Comparison of ENCODE assay signal across 24 mouse cellular contexts in genomic region chr6:51372357-51372756, GRCm38 (mm10).
DNase-seq lines count a peak whose midpoint lies in the region; ATAC-seq and TF ChIP-seq lines count a peak whose summit lies in the region.
"Had no signal": no experiment of that assay in that cellular context is flagged by ENCODE, and none has a peak within 500 bp of the region (broad histone marks: within the 10 kb centered on the region; RNA-seq: fewer than 3 reads in every experiment).

No protein-coding gene starts in this region.

- no peak overlapping the region for H3K4me3 ChIP-seq in lung, postnatal 0 days (ENCODE audit: low read depth, low read length)
- H3K4me3 ChIP-seq in hindbrain, embryonic 16.5 days (ENCODE audit: low read length): no peak overlapping the region
- no peak overlapping the region for H3K4me3 ChIP-seq in intestine, embryonic 16.5 days (ENCODE audit: low read length)
- H3K4me3 ChIP-seq in neural tube, embryonic 15.5 days (replicated peaks): no peak overlapping the region
- H3K4me3 ChIP-seq: embryonic facial prominence, embryonic 12.5 days; erythroblast, embryonic 14.5 days; heart, embryonic 13.5 days; layer of hippocampus, adult 2 months; midbrain, embryonic 12.5 days had no signal

- TF ChIP-seq EP300 in lung, postnatal 0 days (IDR thresholded peaks at IDR 0.05): no peak

- no peak for DNase-seq in lung, postnatal 0 days (ENCODE audit: low spot score)
- no peak for DNase-seq in lung, adult 18-20 months
- no peak for DNase-seq in frontal cortex, postnatal 25 days (ENCODE audit: low spot score in 2 of 2)
- no peak for DNase-seq in kidney, postnatal 25 days
- DNase-seq: adrenal gland, postnatal 14 days; cerebellum, adult 11 months; cerebellum, postnatal 10 days; heart, adult 11 months; heart, postnatal 36 days; kidney, adult 11 months; layer of hippocampus, postnatal 36 days; left cerebral cortex, postnatal 4 days; right cerebral cortex, adult 18-20 months had no signal

- H3K27me3 ChIP-seq in lung, postnatal 0 days (replicated peaks; ENCODE audit: insufficient read depth, low read length): no peaks in the 10 kb centered on the region
- no peaks in the 10 kb centered on the region for H3K27me3 ChIP-seq in hindbrain, embryonic 16.5 days (replicated peaks; ENCODE audit: control insufficient read depth, insufficient read depth, low read length)
- no peaks in the 10 kb centered on the region for H3K27me3 ChIP-seq in intestine, embryonic 16.5 days (replicated peaks; ENCODE audit: control insufficient read depth, insufficient read depth, low read length)
- no peaks in the 10 kb centered on the region for H3K27me3 ChIP-seq in neural tube, embryonic 15.5 days (replicated peaks)
- H3K27me3 ChIP-seq: embryonic facial prominence, embryonic 12.5 days; heart, embryonic 13.5 days; midbrain, embryonic 12.5 days had no signal

- no peak for ATAC-seq in lung, postnatal 0 days
- ATAC-seq in hindbrain, embryonic 16.5 days: no peak
- ATAC-seq in intestine, embryonic 16.5 days: peak; percentile 33; the same call in 1 of the 2 replicates
- 0 out of 2 replicates have a peak, but pooled peaks have one; percentile 37 for ATAC-seq in neural tube, embryonic 15.5 days (ENCODE audit: low FRiP score)
- no peak for ATAC-seq in activated CD4-positive, CD25-positive, alpha-beta regulatory T cell, adult 4 months
- ATAC-seq: Patski had no signal

- 42% methylated on average over 7 of the region's 7 CpGs for WGBS in lung, postnatal 0 days
- 48% methylated on average over 7 of the region's 7 CpGs for WGBS in hindbrain, embryonic 16.5 days
- 41% methylated on average over 7 of the region's 7 CpGs for WGBS in intestine, embryonic 16.5 days
- 53% methylated on average over 7 of the region's 7 CpGs for WGBS in neural tube, embryonic 15.5 days

- no peak overlapping the region for H3K27ac ChIP-seq in lung, postnatal 0 days (ENCODE audit: low read length)
- 0 out of 2 replicates have a peak overlapping the region, but pooled peaks have one; percentile 12 for H3K27ac ChIP-seq in hindbrain, embryonic 16.5 days (ENCODE audit: low read depth, low read length)
- H3K27ac ChIP-seq in intestine, embryonic 16.5 days (ENCODE audit: low read length): no peak overlapping the region
- no peak overlapping the region for H3K27ac ChIP-seq in neural tube, embryonic 15.5 days (replicated peaks)
- H3K27ac ChIP-seq: embryonic facial prominence, embryonic 12.5 days; heart, embryonic 13.5 days; layer of hippocampus, adult 2 months; liver, embryonic 14.5 days; midbrain, embryonic 12.5 days had no signal

- H3K4me2 ChIP-seq in lung, postnatal 0 days (replicated peaks; ENCODE audit: low read depth, low read length): no peak overlapping the region
- H3K4me2 ChIP-seq in hindbrain, embryonic 16.5 days (ENCODE audit: low read length): no peak overlapping the region
- H3K4me2 ChIP-seq in intestine, embryonic 16.5 days (ENCODE audit: low read depth, low read length): no peak overlapping the region
- H3K4me2 ChIP-seq in neural tube, embryonic 15.5 days: no peak overlapping the region
- H3K4me2 ChIP-seq: embryonic facial prominence, embryonic 12.5 days; heart, embryonic 13.5 days; midbrain, embryonic 12.5 days had no signal

- H3K9ac ChIP-seq in lung, postnatal 0 days (replicated peaks; ENCODE audit: low read depth): no peak overlapping the region
- no peak overlapping the region for H3K9ac ChIP-seq in hindbrain, embryonic 16.5 days (ENCODE audit: low read depth, low read length)
- H3K9ac ChIP-seq in intestine, embryonic 16.5 days (ENCODE audit: low read depth, low read length): no peak overlapping the region
- no peak overlapping the region for H3K9ac ChIP-seq in neural tube, embryonic 15.5 days (replicated peaks)
- H3K9ac ChIP-seq: embryonic facial prominence, embryonic 12.5 days; heart, embryonic 13.5 days; liver, embryonic 14.5 days; midbrain, embryonic 12.5 days had no signal

- no peaks in the 10 kb centered on the region for H3K36me3 ChIP-seq in lung, postnatal 0 days (ENCODE audit: insufficient read depth, low read length)
- H3K36me3 ChIP-seq in hindbrain, embryonic 16.5 days (ENCODE audit: control insufficient read depth, insufficient read depth, low read length): no peaks in the 10 kb centered on the region
- no peaks in the 10 kb centered on the region for H3K36me3 ChIP-seq in intestine, embryonic 16.5 days (ENCODE audit: control insufficient read depth, insufficient read depth, low read length)
- no peaks in the 10 kb centered on the region for H3K36me3 ChIP-seq in neural tube, embryonic 15.5 days
- H3K36me3 ChIP-seq: embryonic facial prominence, embryonic 12.5 days; heart, embryonic 13.5 days; midbrain, embryonic 12.5 days had no signal

- TF ChIP-seq CTCF in lung, postnatal 0 days (IDR thresholded peaks at IDR 0.05): 0 out of 2 replicates have a peak, but pooled peaks have one; percentile 8

- H3K4me1 ChIP-seq in lung, postnatal 0 days (ENCODE audit: insufficient read depth, low read depth, low read length): no peaks in the 10 kb centered on the region
- H3K4me1 ChIP-seq in hindbrain, embryonic 16.5 days (ENCODE audit: control insufficient read depth, insufficient read depth, low read depth, low read length): no peaks in the 10 kb centered on the region; the same call in 1 of the 2 replicates
- H3K4me1 ChIP-seq in intestine, embryonic 16.5 days (ENCODE audit: control insufficient read depth, insufficient read depth, low read length): no peaks in the 10 kb centered on the region
- H3K4me1 ChIP-seq in neural tube, embryonic 15.5 days: peaks cover 9% of the 10 kb centered on the region; the same call in 1 of the 2 replicates

- H3K9me3 ChIP-seq in lung, postnatal 0 days (ENCODE audit: low read length): no peaks in the 10 kb centered on the region
- H3K9me3 ChIP-seq in hindbrain, embryonic 16.5 days (ENCODE audit: control insufficient read depth, low read length): no peaks in the 10 kb centered on the region
- H3K9me3 ChIP-seq in intestine, embryonic 16.5 days (ENCODE audit: control insufficient read depth, low read length): no peaks in the 10 kb centered on the region
- no peaks in the 10 kb centered on the region for H3K9me3 ChIP-seq in neural tube, embryonic 15.5 days (replicated peaks)
- H3K9me3 ChIP-seq: embryonic facial prominence, embryonic 12.5 days; heart, embryonic 13.5 days; midbrain, embryonic 12.5 days had no signal

Comparison
In these comparisons a context has a peak if more than half of its experiments do, and no peak if none do; other contexts are left out.
1. ATAC-seq: peak in intestine, embryonic 16.5 days (single experiment) and neural tube, embryonic 15.5 days (single experiment); none in lung, postnatal 0 days (single experiment), hindbrain, embryonic 16.5 days (single experiment) and activated CD4-positive, CD25-positive, alpha-beta regulatory T cell, adult 4 months (single experiment).